ENCODE assay signal across 18 mouse cellular contexts in genomic region chr1:59553708-59554107, GRCm38 (mm10). TPM values are rescaled to one million over a fixed set of nuclear protein-coding genes. Genes with fewer than 3 reads are reported as not detected.
DNase-seq lines count a peak whose midpoint lies in the region; ATAC-seq and TF ChIP-seq lines count a peak whose summit lies in the region.
"Had no signal": no experiment of that assay in that cellular context is flagged by ENCODE, and none has a peak within 500 bp of the region (broad histone marks: within the 10 kb centered on the region; RNA-seq: fewer than 3 reads in every experiment).

No protein-coding gene starts in this region.

- H3K27me3 ChIP-seq in forebrain, embryonic 13.5 days = peaks cover 4% of the 10 kb centered on the region; the same call in 1 of the 2 replicates
- H3K27me3 ChIP-seq in forebrain, postnatal 0 days (ENCODE audit: insufficient read depth, low read length) = no peaks in the 10 kb centered on the region
- H3K27me3 ChIP-seq in limb, embryonic 10.5 days (ENCODE audit: low read depth, poor library complexity, severe bottlenecking) = 0 out of 2 replicates have a peak, but pooled peaks cover 4% of the 10 kb centered on the region
- no peaks in the 10 kb centered on the region for H3K27me3 ChIP-seq in midbrain, postnatal 0 days (ENCODE audit: insufficient read depth, low read length)
- H3K27me3 ChIP-seq: embryonic facial prominence, embryonic 15.5 days had no signal

- DNase-seq in forebrain, postnatal 0 days = no peak
- no peak for DNase-seq in limb, embryonic 10.5 days (ENCODE audit: low spot score)
- DNase-seq in midbrain, postnatal 0 days (ENCODE audit: low spot score) = peak; percentile 10
- no peak for DNase-seq in layer of hippocampus, postnatal 25 days (ENCODE audit: extremely low spot score in 1 of 2, low spot score in 1 of 2)
- no peak for DNase-seq in layer of hippocampus, adult 9-11 months
- DNase-seq in layer of hippocampus, postnatal 14 days (ENCODE audit: low spot score in 2 of 2) = no peak
- DNase-seq: cerebellum, adult 18-20 months; gastrocnemius, postnatal 36 days; heart, postnatal 36 days; kidney, adult 11 months; kidney, postnatal 4 days; liver, postnatal 0 days; thymus, adult 2 months had no signal

- H3K4me3 ChIP-seq in forebrain, embryonic 13.5 days = no peak overlapping the region
- no peak overlapping the region for H3K4me3 ChIP-seq in forebrain, postnatal 0 days (ENCODE audit: low read depth, low read length)
- no peak overlapping the region for H3K4me3 ChIP-seq in limb, embryonic 10.5 days
- no peak overlapping the region for H3K4me3 ChIP-seq in midbrain, postnatal 0 days (ENCODE audit: low read depth, low read length)
- H3K4me3 ChIP-seq: embryonic facial prominence, embryonic 15.5 days; heart, embryonic 12.5 days; myocyte had no signal

- H3K4me1 ChIP-seq in forebrain, embryonic 13.5 days = peaks cover 18% of the 10 kb centered on the region
- 0 out of 2 replicates have a peak, but pooled peaks cover 4% of the 10 kb centered on the region for H3K4me1 ChIP-seq in forebrain, postnatal 0 days (ENCODE audit: insufficient read depth)
- peaks cover 18% of the 10 kb centered on the region for H3K4me1 ChIP-seq in limb, embryonic 10.5 days
- no peaks in the 10 kb centered on the region; the same call in 1 of the 2 replicates for H3K4me1 ChIP-seq in midbrain, postnatal 0 days (ENCODE audit: insufficient read depth, low read length)
- H3K4me1 ChIP-seq: embryonic facial prominence, embryonic 15.5 days; heart, embryonic 12.5 days had no signal

- no peaks in the 10 kb centered on the region for H3K9me3 ChIP-seq in forebrain, embryonic 13.5 days (replicated peaks)
- H3K9me3 ChIP-seq in forebrain, postnatal 0 days (ENCODE audit: low read length) = no peaks in the 10 kb centered on the region
- no peaks in the 10 kb centered on the region for H3K9me3 ChIP-seq in limb, embryonic 10.5 days (replicated peaks)
- no peaks in the 10 kb centered on the region for H3K9me3 ChIP-seq in midbrain, postnatal 0 days (ENCODE audit: low read length)
- H3K9me3 ChIP-seq: embryonic facial prominence, embryonic 15.5 days; G1E; heart, embryonic 12.5 days had no signal

- no peak overlapping the region for H3K9ac ChIP-seq in forebrain, embryonic 13.5 days
- H3K9ac ChIP-seq in forebrain, postnatal 0 days = no peak overlapping the region
- no peak overlapping the region for H3K9ac ChIP-seq in midbrain, postnatal 0 days (replicated peaks; ENCODE audit: low read length, poor library complexity, severe bottlenecking)
- H3K9ac ChIP-seq: embryonic facial prominence, embryonic 15.5 days; heart, embryonic 12.5 days; liver, postnatal 0 days had no signal

- TF ChIP-seq CTCF in forebrain, postnatal 0 days (IDR thresholded peaks at IDR 0.05; ENCODE audit: low read depth) = no peak
- TF ChIP-seq CTCF in midbrain, postnatal 0 days (IDR thresholded peaks at IDR 0.05) = no peak

- ATAC-seq in forebrain, embryonic 13.5 days = peak; percentile 87
- peak; percentile 78 for ATAC-seq in forebrain, postnatal 0 days
- ATAC-seq in midbrain, postnatal 0 days (ENCODE audit: low FRiP score) = no peak; the same call in 1 of the 2 replicates
- ATAC-seq: liver, postnatal 0 days had no signal

- peak overlapping the region; percentile 11; the same call in 1 of the 2 replicates for H3K27ac ChIP-seq in forebrain, embryonic 13.5 days
- no peak overlapping the region for H3K27ac ChIP-seq in forebrain, postnatal 0 days (ENCODE audit: low read depth, low read length)
- peak overlapping the region; percentile 40; the same call in 1 of the 2 replicates for H3K27ac ChIP-seq in limb, embryonic 10.5 days
- H3K27ac ChIP-seq in midbrain, postnatal 0 days (ENCODE audit: low read depth, low read length) = no peak overlapping the region
- H3K27ac ChIP-seq: embryonic facial prominence, embryonic 15.5 days had no signal

- 20% methylated on average over 5 of the region's 5 CpGs for WGBS in forebrain, embryonic 13.5 days
- WGBS in forebrain, postnatal 0 days = 15% methylated on average over 5 of the region's 5 CpGs
- 65% methylated on average over 5 of the region's 5 CpGs for WGBS in limb, embryonic 10.5 days
- 34% methylated on average over 5 of the region's 5 CpGs for WGBS in midbrain, postnatal 0 days

- H3K4me2 ChIP-seq in forebrain, embryonic 13.5 days = no peak overlapping the region
- H3K4me2 ChIP-seq in forebrain, postnatal 0 days (ENCODE audit: low read depth) = no peak overlapping the region
- H3K4me2 ChIP-seq in midbrain, postnatal 0 days (ENCODE audit: low read depth, low read length, poor library complexity, severe bottlenecking) = no peak overlapping the region
- H3K4me2 ChIP-seq: embryonic facial prominence, embryonic 15.5 days; heart, embryonic 12.5 days had no signal

- H3K36me3 ChIP-seq in forebrain, embryonic 13.5 days (ENCODE audit: poor library complexity, severe bottlenecking) = no peaks in the 10 kb centered on the region
- H3K36me3 ChIP-seq in forebrain, postnatal 0 days (ENCODE audit: insufficient read depth) = no peaks in the 10 kb centered on the region
- H3K36me3 ChIP-seq in limb, embryonic 10.5 days = no peaks in the 10 kb centered on the region
- no peaks in the 10 kb centered on the region for H3K36me3 ChIP-seq in midbrain, postnatal 0 days (ENCODE audit: insufficient read depth, low read length)
- H3K36me3 ChIP-seq: embryonic facial prominence, embryonic 15.5 days; G1E; heart, embryonic 12.5 days had no signal

RNA-seq across cellular contexts. Expression of gene Gm973, which starts 37.6 kb away (rescaled TPM):
- 3.0 and 5.1 TPM in 2 replicates for polyA plus RNA-seq in forebrain, embryonic 13.5 days (2015; fragmentation: Nextera tagmentation; extraction: Ambion mirVana)
- 5.4 and 11.2 TPM in 2 replicates for total RNA-seq in forebrain, postnatal 0 days (2014; rRNA removed)
- polyA plus RNA-seq in forebrain, postnatal 0 days (2015; fragmentation: Nextera tagmentation; extraction: Ambion mirVana) = 6.5 and 13.8 TPM in 2 replicates
- polyA plus RNA-seq in limb, embryonic 10.5 days (2016; fragmentation: Nextera tagmentation; extraction: Ambion mirVana) = 0.18 and 0.55 TPM in 2 replicates
- total RNA-seq in midbrain, postnatal 0 days (2014; rRNA removed) = 6.0 and 7.5 TPM in 2 replicates
- polyA plus RNA-seq in midbrain, postnatal 0 days (2015; fragmentation: Nextera tagmentation; extraction: Ambion mirVana) = 13.6 and 15.0 TPM in 2 replicates
- 10 to 100 TPM in 1 of 2 experiments, 1 to 10 TPM in 1; 8.0 to 13.6 TPM for total RNA-seq in layer of hippocampus, postnatal 25 days (2021)
- 10 to 100 TPM; 10.2 to 11.5 TPM for total RNA-seq in layer of hippocampus, postnatal 14 days (2021)
- polyA plus RNA-seq: liver, postnatal 0 days; myocyte had no signal

Comparison
In these comparisons a context has a peak if more than half of its experiments do, and no peak if none do; other contexts are left out.
1. H3K27ac ChIP-seq: peak in forebrain, embryonic 13.5 days (single experiment) and limb, embryonic 10.5 days (single experiment); none in forebrain, postnatal 0 days (single experiment) and midbrain, postnatal 0 days (single experiment).